Mouse (Mus musculus): ENCODE results near the gene Rap1gap. TPM values are rescaled to one million over a fixed set of nuclear protein-coding genes. Genes with fewer than 3 reads are reported as not detected.

The Rap1gap gene
- total and polyA plus RNA-seq, 3 experiments: 7.7 to 42.6 TPM; not detected in 1

GRCm38 (mm10) chr4:137769635-137770034 is 105.1 kb downstream of the Rap1gap start:
- Histone ChIP-seq H3K27me3 (ENCODE audit: control insufficient read depth in 1 of 2, insufficient read depth in 2 of 2, low read length in 2 of 2) (peaks cover 0 to 5% of the 10 kb centered on the region in 2 experiments; a peak in 2 of 4 replicates), H3K9me3 (replicated peaks; ENCODE audit: insufficient read depth, low read length) (no peaks in the 10 kb centered on the region), H3K4me3 (ENCODE audit: control insufficient read depth in 1 of 2, insufficient read depth in 1 of 2, low read depth in 2 of 2, low read length in 2 of 2) (no peak overlapping the region), H3K36me3 (ENCODE audit: control insufficient read depth in 1 of 2, insufficient read depth in 2 of 2, low read length in 2 of 2) (no peaks in the 10 kb centered on the region), H3K9ac (ENCODE audit: control insufficient read depth, low read depth, low read length, poor library complexity, severe bottlenecking) (no peak overlapping the region), H3K4me1 (ENCODE audit: control insufficient read depth in 1 of 2, insufficient read depth in 2 of 2, low read length in 2 of 2) (no peaks in the 10 kb centered on the region), H3K27ac (ENCODE audit: control insufficient read depth, low read depth, low read length) (no peak overlapping the region), H3K79me2 (ENCODE audit: control insufficient read depth, insufficient read depth, low read length, poor library complexity) (no peaks in the 10 kb centered on the region)
- TF ChIP-seq USF1 (IDR thresholded peaks at IDR 0.05; ENCODE audit: low read depth, low read length) (no peak), NRF1 (IDR thresholded peaks at IDR 0.05; ENCODE audit: insufficient read depth, low read depth, low read length, poor library complexity, severe bottlenecking) (no peak), MEF2A (IDR thresholded peaks at IDR 0.05; ENCODE audit: extremely low read depth, insufficient replicate concordance, low read depth, low read length, poor library complexity, severe bottlenecking) (no peak), SMC3 (IDR thresholded peaks at IDR 0.05; ENCODE audit: low read depth, low read length) (no peak), HCFC1 (IDR thresholded peaks at IDR 0.05; ENCODE audit: low read depth, low read length) (no peak), TBP (IDR thresholded peaks at IDR 0.05; ENCODE audit: low read depth, low read length) (no peak), KAT2A (conservative IDR thresholded peaks at IDR 0.05; ENCODE audit: low read depth, low read length) (no peak), ZKSCAN1 (IDR thresholded peaks at IDR 0.05; ENCODE audit: low read depth, low read length) (no peak), MYC (IDR thresholded peaks at IDR 0.05; ENCODE audit: low read depth, low read length) (no peak), GATA1 (IDR thresholded peaks at IDR 0.05; ENCODE audit: low read depth, low read length) (no peak), RAD21 (IDR thresholded peaks at IDR 0.05; ENCODE audit: low read depth, low read length) (no peak), TAL1 (IDR thresholded peaks at IDR 0.05; ENCODE audit: low read length) (no peak), BHLHE40 (IDR thresholded peaks at IDR 0.05; ENCODE audit: borderline replicate concordance, low read depth, low read length) (no peak), GABPA (IDR thresholded peaks at IDR 0.05; ENCODE audit: low read depth, low read length) (no peak), MXI1 (IDR thresholded peaks at IDR 0.05; ENCODE audit: low read depth, low read length) (no peak)
- no peak for DNase-seq (ENCODE audit: low read depth, low spot score)

GRCm38 (mm10) chr4:137770901-137771612 is 106.5 kb downstream of the Rap1gap start:
- Histone ChIP-seq H3K27me3 (ENCODE audit: control insufficient read depth in 1 of 2, insufficient read depth in 2 of 2, low read length in 2 of 2) (peaks cover 0 to 5% of the 10 kb centered on the region in 2 experiments; a peak in 2 of 4 replicates), H3K9ac (ENCODE audit: control insufficient read depth, low read depth, low read length, poor library complexity, severe bottlenecking) (no peak overlapping the region), H3K79me2 (ENCODE audit: control insufficient read depth, insufficient read depth, low read length, poor library complexity) (no peaks in the 10 kb centered on the region), H3K9me3 (replicated peaks; ENCODE audit: insufficient read depth, low read length) (no peaks in the 10 kb centered on the region), H3K27ac (ENCODE audit: control insufficient read depth, low read depth, low read length) (no peak overlapping the region), H3K4me3 (ENCODE audit: control insufficient read depth in 1 of 2, insufficient read depth in 1 of 2, low read depth in 2 of 2, low read length in 2 of 2) (no peak overlapping the region), H3K4me1 (ENCODE audit: control insufficient read depth in 1 of 2, insufficient read depth in 2 of 2, low read length in 2 of 2) (no peaks in the 10 kb centered on the region), H3K36me3 (ENCODE audit: control insufficient read depth in 1 of 2, insufficient read depth in 2 of 2, low read length in 2 of 2) (no peaks in the 10 kb centered on the region)
- no peak for TF ChIP-seq ZNF384 (IDR thresholded peaks at IDR 0.05; ENCODE audit: low read depth, low read length)
- no peak for TF ChIP-seq USF1 (IDR thresholded peaks at IDR 0.05; ENCODE audit: low read depth, low read length)
- no peak for TF ChIP-seq NELFE (IDR thresholded peaks at IDR 0.05; ENCODE audit: low read depth, low read length)
- TF ChIP-seq SIN3A (IDR thresholded peaks at IDR 0.05; ENCODE audit: low read length): no peak
- TF ChIP-seq MYC (IDR thresholded peaks at IDR 0.05; ENCODE audit: low read depth, low read length): no peak
- TF ChIP-seq CHD2 (IDR thresholded peaks at IDR 0.05; ENCODE audit: low read length): no peak
- no peak for TF ChIP-seq ZKSCAN1 (IDR thresholded peaks at IDR 0.05; ENCODE audit: low read depth, low read length)
- no peak for TF ChIP-seq GATA1 (IDR thresholded peaks at IDR 0.05; ENCODE audit: low read depth, low read length)
- TF ChIP-seq JUND (IDR thresholded peaks at IDR 0.05; ENCODE audit: low read depth, low read length): no peak
- no peak for TF ChIP-seq MXI1 (IDR thresholded peaks at IDR 0.05; ENCODE audit: low read depth, low read length)
- TF ChIP-seq POLR2AphosphoS5 (IDR thresholded peaks at IDR 0.05; ENCODE audit: borderline replicate concordance, low read depth, low read length): no peak
- no peak for TF ChIP-seq CTCF (IDR thresholded peaks at IDR 0.05 in 2 of 3, conservative IDR thresholded peaks at IDR 0.05 in 1 of 3; ENCODE audit: control insufficient read depth in 1 of 3, insufficient read depth in 1 of 3, low read depth in 2 of 3, low read length in 3 of 3, poor library complexity in 1 of 3, severe bottlenecking in 1 of 3)
- no peak for DNase-seq (ENCODE audit: low read depth, low spot score)

All from MEL (cell line).